Mouse (Mus musculus) activated CD4-positive, CD25-positive, alpha-beta regulatory T cell, adult 9 weeks (primary cell): ENCODE measurements around the gene Pld5. TPM values are rescaled to one million over a fixed set of nuclear protein-coding genes. Genes with fewer than 3 reads are reported as not detected.

ENCODE experiments used
- polyA plus RNA-seq: library from polyadenylated mRNA; unstranded; fragments of 100-300 nt; shearing (Covaris generic); gene quantifications from one replicate; pipeline ENCODE4 v1.2.1, GENCODE M21; 2017

Gene Pld5
- polyA plus RNA-seq, result not detected

DNA sequence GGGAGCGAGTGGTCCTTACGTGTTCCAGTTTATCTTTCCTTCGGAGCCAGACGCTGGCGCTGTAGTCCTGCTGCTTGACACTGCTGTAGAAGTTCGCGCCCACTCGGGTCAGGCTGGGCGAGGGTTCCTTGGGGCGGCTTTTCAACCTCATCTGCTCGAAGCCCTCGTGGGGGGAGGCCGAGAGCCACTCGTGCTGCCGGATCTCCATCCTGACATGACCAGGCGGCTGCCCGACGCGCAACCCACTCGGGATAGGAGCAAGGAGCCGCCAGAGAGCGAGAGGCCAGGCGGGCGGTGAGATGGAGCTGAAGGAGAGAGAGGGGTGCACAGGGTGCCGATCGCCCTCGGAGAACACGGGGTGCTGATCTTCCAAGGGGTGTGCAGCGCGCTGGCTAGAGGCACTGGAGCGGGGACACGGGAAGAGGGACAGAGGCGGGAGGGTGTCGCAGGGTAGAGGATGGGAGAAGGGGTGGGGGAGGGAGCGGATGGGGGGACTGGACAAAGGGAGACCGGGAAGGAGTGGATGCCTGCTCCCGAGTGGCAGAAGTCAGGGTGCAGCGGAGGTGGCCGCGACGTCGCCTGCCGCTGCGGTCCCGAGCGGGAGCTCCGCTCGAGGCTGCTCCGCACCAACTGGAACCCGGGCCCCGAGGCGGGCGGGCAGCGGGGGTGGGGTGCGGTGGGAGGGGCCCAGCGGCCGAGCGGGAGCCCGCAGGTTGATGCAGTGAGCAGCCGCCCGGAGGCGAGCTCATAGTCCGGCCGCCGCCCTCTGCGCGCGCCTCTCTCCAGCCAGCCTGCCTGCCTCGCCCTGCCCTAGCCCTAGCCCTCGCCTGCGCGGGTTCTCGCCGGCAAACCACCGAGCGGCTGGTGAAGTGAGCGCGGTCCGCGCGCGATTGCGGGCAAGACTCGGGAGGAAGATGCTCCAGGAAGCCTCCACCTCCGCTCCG, at the start of gene Pld5:
Pld5 (minus strand) TSS at position 646 of the 944 bp plus-strand sequence.

GRCm38 (mm10) chr1:175979014-175979413, 296.1 kb downstream of the Pld5 start, which contains the start of gene Rbm8a2:
TSS of gene Rbm8a2 (minus strand) at chr1:175979114.

GRCm38 (mm10) chr1:175920029-175920428, 355.1 kb downstream of the Pld5 start, which contains the start of gene Gm38100:
TSS of gene Gm38100 (plus strand) at chr1:175920329.

